Mouse (Mus musculus) spleen, adult 2 months (tissue): ENCODE measurements at regions not wholly inside any gene's neighbourhood (a gene's known extent, or its start where the extent isn't known, plus 50 kb on each side); places are given as distances from the start of the nearest gene placed in this dataset.

Experiments
- CTCF ChIP-seq: fragments of 200-500 bp; IDR thresholded peaks from 2 replicates; pipeline ENCODE4 v1.5.1; 2011; ENCODE audit warnings: mild to moderate bottlenecking, inconsistent platforms; ENCODE audit not compliant: insufficient read depth, insufficient read length, insufficient replicate concordance; ENCODE audit errors: extremely low read depth
- POLR2A ChIP-seq: fragments of 200-500 bp; IDR thresholded peaks from 2 replicates; pipeline ENCODE4 v1.6.1; 2011; ENCODE audit warnings: low read depth, low read length, inconsistent platforms

- TF ChIP-seq CTCF (no peak), POLR2A (no peak)
These were observed 209.0 kb downstream of the Faxc start for GRCm38 (mm10) chr4:22140122-22140521.
